Mouse (Mus musculus) gastrocnemius, postnatal 36 days (tissue): ENCODE measurements at regions not wholly inside any gene's neighbourhood (a gene's known extent, or its start where the extent isn't known, plus 50 kb on each side); places are given as distances from the start of the nearest gene placed in this dataset.

ENCODE experiments used
- DNase-seq, 2 experiments: peaks; one replicate each; pipeline ENCODE4 v3.0.0; 2022
- intact Hi-C: fragments of 180-260 bp; cut with DNase I; formaldehyde crosslinking; loops from one replicate; pipeline ENCODE4 v1.15.1; 2025

DNA sequence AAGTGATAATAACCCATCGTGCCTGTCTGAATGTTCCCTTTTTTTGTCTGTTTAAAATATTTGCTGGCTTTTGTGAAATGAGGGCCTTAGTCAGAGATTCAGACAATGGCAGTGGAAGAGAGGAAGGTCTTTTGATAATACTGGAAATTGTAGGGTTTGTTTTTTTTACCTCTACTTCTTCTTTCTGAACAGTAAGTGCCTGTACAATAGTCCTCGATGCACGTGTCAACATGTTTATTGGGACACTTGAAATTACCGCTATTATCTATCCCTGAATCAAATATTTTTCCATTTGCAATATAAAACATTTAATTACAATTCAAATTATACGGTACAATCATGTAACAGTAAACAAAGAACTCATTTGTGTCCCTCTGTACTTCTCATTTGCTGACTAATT lies 733.5 kb downstream of the Fam19a2 start:
- intact Hi-C loops: no loop called here
- no peak for DNase-seq

DNA sequence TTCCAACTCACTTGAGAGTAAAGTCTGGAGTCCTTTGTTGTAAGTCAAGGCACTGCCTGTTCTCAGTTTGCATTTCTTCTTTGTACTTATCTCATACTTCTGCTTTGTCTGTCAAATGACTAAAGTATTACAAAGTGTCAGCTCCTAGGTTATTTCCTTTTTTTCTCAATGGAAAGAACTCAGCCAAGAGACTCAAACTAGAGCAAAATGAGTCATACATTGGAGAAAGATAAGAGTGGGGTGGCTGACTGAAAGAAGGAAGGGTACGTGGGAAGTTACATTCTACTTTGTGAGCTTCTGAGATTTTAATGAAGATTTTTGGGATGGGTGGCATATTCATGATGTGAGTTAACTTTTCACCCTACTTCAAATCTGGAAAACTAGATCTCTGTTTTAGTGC lies 735.2 kb downstream of the Fam19a2 start:
- no peak for DNase-seq
- intact Hi-C loops: no loop called here

DNA sequence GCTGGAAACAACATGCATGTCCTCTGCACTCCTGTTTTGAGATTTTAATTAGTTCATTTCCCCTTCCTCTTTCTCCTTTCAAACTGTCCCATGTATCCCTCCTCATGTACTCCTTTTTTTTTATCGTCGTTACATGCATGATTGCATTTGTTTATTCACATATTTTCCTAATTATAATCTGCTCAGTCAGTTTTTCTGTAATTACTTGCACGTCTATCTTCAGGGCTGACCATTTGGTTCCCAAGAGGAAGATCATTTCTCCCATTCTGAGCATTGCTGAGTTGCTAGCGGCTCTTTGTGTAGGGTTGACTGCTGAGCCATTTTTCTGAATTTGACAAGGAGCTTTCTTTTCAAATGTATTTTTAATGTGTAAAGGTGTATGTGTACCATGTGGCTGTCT lies 781.2 kb downstream of the Fam19a2 start:
- no peak for DNase-seq
- intact Hi-C loops: no loop called here

DNA sequence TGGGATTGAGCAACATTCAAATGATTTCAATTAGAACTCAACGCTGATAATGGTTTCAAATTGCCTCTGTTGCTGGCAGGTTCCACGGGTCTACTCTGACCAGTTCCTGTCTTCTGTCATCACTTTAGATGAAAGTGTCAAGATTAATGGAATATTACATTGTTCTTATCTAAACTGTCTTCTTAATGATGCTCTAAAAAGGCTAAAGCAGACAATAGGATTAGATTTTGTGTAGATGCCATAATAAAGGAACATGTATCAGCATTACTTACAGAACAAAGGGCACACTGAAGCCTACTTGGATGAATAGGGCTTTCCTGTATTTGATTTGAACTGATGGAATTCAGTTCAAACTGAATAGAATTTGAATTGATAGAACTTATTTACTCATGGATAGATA lies 782.0 kb downstream of the Fam19a2 start:
- intact Hi-C loops: no loop called here
- no peak for DNase-seq

DNA sequence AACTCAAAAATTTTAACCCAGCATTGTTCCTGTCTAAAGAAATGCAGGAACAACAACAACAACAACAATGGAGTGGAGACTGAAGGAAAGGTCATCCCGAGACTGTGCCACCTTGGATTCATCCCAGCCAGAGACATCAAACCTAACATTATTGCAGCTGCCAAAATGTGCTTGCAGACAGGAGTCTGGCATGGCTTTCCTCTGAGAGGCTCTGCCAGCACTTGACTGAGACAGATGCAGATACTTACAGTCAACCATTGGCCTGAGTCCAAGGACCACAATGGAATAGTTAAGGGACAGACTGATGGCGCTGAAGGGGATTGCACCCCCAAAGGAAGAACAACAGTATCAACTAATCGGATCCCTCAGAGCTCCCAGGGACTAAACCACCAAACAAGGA lies 819.0 kb downstream of the Fam19a2 start:
- intact Hi-C loops: no loop called here
- no peak for DNase-seq

DNA sequence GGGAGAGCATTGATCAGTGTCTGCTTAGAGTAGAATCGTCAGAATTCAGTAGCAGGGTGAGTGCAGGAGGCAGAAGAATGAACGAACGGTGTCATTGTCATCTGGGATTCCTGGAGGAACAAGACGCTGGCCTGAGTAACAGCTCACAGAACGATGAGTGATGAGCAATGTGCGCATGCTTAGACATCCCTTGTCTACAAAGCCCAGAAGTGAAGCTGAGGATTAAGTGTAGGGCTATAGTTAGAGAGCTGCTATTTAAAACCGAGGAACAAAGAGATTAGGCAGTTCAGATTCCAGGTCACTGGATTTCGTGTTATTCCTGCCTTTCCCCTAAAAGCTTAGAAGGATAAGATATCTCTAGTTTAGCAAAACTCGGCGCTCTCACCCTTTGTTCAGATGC lies 826.8 kb downstream of the Fam19a2 start:
- DNase-seq: no peak
- intact Hi-C loops: no loop called here

DNA sequence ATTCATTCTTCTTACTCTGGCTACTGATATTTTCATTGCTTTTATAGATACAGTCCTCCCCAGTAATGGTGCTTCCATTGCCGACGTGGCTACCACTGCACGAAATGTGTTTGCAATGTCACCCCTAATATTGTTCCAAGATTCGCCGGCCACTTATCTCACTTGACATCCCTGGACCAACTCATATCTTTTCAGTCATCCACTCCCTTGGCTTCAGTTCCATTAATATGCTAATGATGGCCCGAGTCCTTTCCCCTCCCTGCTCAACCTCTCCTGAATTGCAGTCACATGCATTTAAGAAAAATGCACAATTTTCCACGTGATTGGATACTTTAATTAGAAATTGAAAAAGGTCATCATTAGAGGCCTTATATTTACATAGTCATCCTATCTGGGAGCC lies 827.6 kb downstream of the Fam19a2 start:
- no peak for DNase-seq
- intact Hi-C loops: no loop called here

DNA sequence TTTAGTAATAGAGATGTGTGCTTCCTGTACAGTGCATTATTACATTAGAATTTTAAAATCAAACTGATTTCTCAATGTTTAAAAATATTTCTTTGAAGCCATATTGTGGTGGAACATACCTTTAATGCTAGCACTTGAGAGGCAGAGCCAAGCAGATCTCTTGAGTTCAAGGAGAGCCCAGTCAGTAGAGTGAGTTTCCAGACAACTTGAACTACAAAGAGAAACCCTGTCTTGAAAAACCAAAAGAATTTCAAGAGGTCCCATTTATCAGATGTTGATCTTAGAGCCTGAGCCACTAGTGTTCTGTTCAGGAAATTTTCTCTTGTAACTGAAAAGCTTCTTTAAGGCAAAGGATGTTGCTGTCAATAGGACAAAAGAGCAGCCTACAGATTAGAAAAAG lies 855.8 kb downstream of the Fam19a2 start:
- intact Hi-C loops: no loop called here
- DNase-seq: no peak

DNA sequence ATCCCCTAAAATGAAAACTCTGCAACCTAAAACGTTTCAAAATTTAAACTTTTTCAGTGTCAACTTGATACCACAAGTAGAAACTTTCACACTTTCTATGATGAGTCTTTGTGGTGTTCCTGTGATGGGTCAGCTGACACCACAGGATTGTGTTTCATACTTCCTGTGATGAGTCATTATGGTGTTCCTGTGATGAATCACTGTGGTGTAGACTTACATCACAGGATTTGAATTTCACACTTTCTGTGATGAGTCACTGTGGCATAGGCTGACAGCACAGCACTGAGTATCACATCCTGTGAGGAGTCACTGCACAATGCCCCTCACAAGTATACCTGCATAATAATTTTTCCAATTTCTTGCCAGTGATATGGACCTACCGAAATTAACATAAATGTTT lies 874.7 kb downstream of the Fam19a2 start:
- DNase-seq: no peak
- intact Hi-C loops: no loop called here

DNA sequence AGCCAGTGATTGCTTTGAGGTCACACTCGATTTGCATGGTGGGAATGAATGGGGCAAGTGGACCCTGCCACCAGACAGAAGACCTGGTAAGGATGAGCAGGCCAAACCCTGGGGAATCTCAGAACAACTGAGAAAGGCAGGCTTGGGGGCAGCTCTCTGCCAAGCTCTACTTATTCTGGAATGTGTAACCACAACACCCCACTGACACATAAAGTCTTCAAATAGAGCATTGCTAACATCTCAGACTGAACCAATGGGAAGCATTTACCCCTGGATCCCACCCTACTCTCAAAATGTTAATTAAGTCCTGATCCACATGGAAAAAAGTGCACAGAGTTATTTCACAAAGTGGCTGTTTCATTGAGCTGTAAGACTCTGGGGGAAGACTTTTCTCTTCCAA lies 878.5 kb downstream of the Fam19a2 start:
- no peak for DNase-seq
- intact Hi-C loops: no loop called here

DNA sequence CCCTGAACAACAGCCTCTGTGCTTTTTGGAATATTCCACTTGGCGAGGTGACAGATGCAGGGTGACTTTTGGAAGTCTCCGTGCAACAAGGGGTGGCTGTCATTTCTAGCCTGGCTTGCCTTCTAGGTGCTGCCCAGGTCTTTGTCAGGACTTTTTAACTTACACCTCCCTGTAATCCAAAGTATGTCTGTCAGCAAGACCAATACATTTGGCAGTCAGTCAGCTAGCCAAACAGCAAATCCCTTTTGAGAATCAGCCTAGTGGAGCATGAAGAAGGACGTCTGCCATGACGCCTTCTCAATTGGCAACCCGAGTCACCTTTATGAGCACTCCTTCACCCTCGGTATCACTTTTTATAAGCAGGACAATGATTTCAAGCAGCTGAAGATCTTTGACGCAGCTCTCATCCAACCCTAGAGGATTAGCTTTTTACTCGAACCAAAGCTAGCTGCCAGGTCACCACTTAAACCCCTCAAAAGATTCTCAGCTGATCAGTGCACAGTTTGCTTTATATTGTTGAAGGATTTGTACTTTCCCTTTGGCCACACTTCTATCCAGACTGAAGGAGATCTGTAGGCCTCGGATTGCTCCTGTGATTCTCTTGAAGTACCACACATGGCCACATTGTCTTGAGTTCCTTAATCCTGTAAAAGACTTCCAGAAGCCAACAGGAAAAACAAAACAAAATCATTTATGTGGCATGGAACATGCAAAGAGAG lies 883.1 kb downstream of the Fam19a2 start:
- DNase-seq: no peak
- intact Hi-C loops: no loop called here

DNA sequence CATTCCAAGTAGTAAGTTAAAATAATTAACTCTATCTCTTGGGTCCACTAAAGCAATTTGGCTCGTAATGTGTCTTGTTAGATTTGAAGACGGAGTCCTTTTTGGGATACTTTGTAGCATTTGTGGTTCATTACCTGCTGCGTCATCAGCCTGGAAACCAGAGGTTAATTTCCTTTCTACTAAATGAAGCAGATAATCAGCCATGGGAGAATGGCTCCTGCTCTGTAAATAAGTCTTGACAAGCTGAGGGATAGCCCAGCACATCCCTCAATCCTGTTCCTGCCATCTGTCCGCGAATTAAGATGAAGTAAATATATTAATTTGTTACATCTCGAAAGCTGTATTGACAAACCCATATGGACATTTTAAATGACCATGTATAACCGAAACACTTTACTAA lies 899.6 kb downstream of the Fam19a2 start:
- intact Hi-C loops: no loop called here

DNA sequence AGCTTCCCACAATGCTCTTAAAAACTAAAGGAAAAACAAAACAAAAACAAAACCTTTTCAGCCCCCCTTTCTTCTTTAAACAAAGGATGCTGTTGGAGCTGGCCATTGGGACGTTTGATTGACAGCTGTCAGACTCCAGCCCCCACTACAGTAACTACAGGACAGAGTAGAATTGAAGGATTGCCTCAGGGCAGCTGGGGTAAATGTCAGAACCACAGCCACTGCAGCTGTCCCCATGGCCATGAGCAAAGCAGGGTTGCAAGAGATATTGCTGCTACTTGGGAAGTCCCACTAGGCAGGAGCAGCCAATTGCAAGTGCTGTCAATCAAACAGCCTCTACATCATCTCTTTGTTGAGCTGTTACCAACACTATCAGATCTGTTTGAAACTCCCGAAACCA lies 911.8 kb downstream of the Fam19a2 start:
- no peak for DNase-seq
- intact Hi-C loops: no loop called here

More for the DNA sequence above, 899.6 kb downstream of the Fam19a2 start:
- DNase-seq: no peak

DNA sequence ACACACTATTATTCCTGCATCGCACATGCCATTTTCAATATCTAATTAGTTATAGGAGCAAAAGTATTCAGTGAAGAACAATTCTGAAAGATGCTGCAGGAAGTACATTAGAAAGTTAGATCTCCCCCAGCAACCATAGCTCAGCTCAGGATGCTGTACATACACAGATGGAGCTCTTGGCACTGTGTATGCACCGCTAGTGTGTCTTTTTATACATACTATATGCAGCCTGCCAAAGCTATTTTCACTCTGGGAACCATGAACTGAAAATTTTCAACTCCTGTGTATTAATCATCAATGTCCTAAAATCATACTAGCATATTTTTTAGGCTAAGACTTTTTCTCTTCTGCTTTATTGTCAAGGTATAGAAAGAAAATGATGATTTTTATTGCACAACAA lies 944.5 kb downstream of the Fam19a2 start:
- no peak for DNase-seq
- intact Hi-C loops: no loop called here

DNA sequence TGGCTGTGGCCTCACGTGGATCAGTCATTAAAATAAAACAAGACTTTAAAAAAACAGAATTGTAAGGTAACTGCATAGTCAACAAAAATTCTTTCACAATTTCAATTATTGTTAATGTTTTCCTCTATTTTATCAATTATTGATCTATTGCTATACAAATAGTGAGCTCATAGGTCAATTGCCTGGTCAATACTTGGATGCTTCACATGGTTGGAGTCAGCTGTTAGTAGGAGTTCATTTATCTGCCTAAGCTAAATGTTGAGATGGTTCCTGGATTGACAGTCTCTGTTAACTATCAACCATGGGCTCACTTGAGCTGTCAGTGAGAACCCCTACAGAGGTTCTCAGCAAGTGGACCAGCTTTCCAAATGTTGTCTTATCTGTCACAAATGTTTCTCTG lies 955.7 kb downstream of the Fam19a2 start:
- DNase-seq: no peak
- intact Hi-C loops: no loop called here

DNA sequence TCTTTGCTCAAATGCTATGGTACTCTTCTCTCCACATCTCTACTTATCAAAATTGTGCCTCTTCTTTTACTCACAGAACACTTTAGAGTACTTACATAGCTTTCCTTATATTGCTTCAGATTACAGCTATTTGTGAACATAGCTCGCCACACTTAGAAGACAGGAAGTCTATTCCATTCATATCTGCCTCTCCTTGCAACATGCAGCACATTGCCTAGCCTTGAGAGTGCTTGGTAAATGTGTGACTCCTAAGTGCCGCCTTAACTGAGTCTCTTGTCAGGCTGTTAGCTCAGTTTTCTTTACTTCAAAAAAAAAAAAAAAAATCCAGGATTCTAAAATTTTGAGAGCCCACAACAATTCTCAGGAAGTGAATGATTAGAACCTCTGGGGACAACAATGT lies 958.3 kb downstream of the Fam19a2 start:
- intact Hi-C loops: no loop called here
- DNase-seq: no peak

DNA sequence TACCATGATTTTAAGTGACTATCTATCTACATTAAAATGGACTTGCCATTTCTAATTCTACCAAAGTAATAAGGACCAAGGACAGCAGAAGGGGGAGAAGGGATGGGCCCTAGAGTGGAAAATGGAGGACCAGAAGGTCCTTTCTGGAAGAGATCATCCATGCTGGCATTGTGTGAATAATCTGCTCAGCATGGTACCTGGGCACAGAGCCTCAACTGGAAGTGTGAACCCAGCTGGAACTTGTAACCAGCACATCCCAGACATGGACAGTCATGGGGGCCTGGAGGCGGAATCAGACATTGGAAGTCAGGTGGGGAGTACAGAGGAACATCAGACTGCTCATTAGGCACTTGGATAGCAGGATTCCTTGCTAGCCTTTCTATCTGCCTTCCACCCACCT lies 963.3 kb downstream of the Fam19a2 start:
- intact Hi-C loops: no loop called here

DNA sequence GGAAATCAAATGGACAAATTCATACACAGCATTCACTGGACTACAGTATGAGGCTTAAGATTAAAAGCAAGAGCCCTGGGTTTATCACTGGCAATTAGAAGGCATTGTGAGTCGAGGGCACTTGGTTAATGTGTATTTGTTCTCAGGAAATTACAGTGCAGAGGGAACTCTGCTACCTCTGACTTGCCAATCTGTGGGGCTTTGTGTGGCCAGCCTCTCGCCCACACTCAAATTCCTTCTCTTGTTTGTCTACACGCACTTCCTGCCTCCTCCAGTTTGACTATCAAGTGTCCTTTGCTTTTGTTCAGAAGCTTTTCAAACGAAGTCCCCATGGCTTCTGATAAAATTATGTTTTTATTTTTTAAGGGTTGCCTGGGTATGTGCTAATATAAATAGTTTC lies 985.6 kb downstream of the Fam19a2 start:
- no peak for DNase-seq
- intact Hi-C loops: no loop called here

More for the DNA sequence above, 963.3 kb downstream of the Fam19a2 start:
- DNase-seq: no peak

DNA sequence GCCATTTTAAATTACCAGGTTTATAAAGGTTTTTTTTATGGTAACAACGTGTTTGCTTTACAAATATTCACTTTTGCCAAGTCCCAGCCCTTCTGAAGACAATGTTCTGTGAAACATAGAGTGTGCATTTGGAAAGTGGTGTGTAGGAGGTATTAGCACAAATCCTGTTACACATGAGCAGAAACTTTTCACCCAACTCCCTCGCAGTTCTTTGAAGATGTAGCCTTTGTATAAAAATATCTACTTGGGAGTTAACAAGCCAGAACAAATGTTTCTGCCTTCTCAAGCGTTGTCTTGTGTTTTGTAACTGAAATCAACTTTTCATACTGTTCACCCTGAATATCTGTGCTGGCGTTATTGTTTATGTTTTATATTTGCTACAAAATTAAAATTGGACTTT lies 986.2 kb downstream of the Fam19a2 start:
- intact Hi-C loops: no loop called here
- DNase-seq: no peak

DNA sequence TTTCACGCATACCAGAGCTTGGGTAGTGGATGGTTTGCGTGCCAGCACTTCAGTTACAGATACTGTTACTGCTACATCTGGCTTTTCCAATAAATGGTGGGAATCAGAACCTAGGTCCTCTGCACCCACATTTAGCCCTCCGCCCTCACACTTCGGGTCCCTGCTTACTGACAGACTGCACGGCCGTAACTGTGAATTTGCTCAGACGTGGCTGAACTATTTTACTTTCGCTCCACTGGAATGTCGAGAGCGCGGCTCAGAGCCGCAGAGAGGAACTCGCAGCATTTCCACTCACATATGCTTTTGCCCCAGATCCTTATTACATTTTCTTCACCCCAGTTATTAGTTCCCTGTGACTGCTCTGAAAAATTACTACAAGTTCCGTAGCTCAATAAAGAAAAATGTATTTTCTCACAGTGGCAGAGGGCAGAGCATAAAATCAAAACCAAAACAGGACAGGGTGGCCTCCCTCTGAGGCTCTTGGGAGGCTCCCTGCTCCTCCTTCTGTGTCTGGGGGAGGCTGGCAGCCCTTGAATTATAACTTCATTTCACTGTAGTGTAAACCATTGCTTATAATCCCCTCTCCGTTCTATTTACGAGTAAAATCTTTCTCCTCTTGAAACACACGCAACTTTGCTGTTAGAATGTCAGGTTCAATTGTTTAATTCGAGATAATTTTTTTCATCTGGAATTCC lies 1024.7 kb downstream of the Fam19a2 start:
- DNase-seq: no peak
- intact Hi-C loops: no loop called here

DNA sequence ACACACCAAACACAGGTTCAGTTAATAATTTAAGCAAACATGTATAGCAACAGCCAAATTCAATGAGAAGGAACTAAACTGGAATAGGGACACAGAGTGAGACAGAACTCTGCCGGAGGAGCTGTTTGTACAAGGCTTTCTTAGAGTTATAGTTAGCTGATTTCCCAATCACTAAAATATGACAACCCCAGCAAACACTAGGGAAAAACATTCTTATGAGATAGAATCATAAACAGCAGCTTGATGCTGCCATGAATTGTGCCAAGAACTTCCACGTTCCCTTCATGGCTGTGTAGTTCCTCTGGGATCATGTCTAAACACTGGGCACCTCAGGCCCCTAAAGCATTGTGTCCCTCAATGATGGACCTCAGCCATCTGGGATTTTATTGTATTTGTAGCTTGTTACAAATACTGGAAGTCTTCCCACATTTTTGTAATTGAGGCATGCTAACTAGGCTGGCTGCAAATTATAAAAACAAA lies 1033.4 kb downstream of the Fam19a2 start:
- intact Hi-C loops: no loop called here
- DNase-seq: no peak

DNA sequence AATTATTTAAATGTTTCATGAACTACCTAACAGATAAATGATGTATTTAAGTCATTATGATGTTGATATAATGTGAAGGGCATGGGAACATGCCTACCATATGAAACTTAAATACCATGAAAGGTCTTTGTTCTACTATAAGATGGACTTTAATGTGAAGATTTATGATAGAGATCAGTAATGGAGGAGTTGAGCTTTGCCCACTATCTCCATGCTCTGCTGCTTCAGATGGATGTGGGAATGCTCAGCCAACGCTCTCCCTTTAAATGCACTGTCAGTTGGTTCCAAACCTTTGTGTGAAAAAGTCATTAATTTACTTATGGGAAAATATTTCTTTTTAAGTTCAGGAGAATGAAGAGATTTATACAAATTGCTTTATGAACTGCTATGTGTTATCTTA lies 1040.9 kb downstream of the Fam19a2 start:
- intact Hi-C loops: no loop called here
- DNase-seq: no peak
